Mouse (Mus musculus): Measurements from ENCODE around the gene Zbtb34.
A peak's percentile ranks its signal among the peaks of the same experiment; 100 is the strongest.

Zbtb34 gene

GRCm38 (mm10) chr2:33430771-33431699 is at the start of gene Zbtb34:
Gene Zbtb34 (minus strand): TSS chr2:33431324.
- peak; percentile 72 for DNase-seq (ENCODE audit: low spot score)

- DNase-seq (ENCODE audit: low spot score) = no peak
Measured at GRCm38 (mm10) chr2:33477961-33478755, 47.0 kb upstream of the Zbtb34 start.

GRCm38 (mm10) chr2:33475961-33476360 is 44.8 kb upstream of the Zbtb34 start:
- DNase-seq (ENCODE audit: low spot score) = no peak

GRCm38 (mm10) chr2:33468466-33469097 is 37.5 kb upstream of the Zbtb34 start, which contains the start of gene Zbtb43:
Gene Zbtb43 (minus strand): TSS chr2:33468559.
- DNase-seq (ENCODE audit: low spot score) = peak; percentile 92

GRCm38 (mm10) chr2:33467546-33468465 is 36.7 kb upstream of the Zbtb34 start:
- DNase-seq (ENCODE audit: low spot score) = peak; percentile 25

- DNase-seq (ENCODE audit: low spot score) = no peak
Measured at GRCm38 (mm10) chr2:33465966-33466365, 34.8 kb upstream of the Zbtb34 start.

- DNase-seq (ENCODE audit: low spot score) = no peak
Measured at GRCm38 (mm10) chr2:33465215-33465614, 34.1 kb upstream of the Zbtb34 start.

- no peak for DNase-seq (ENCODE audit: low spot score)
Measured at GRCm38 (mm10) chr2:33462066-33462465, 30.9 kb upstream of the Zbtb34 start.

- no peak for DNase-seq (ENCODE audit: low spot score)
Measured at GRCm38 (mm10) chr2:33461066-33461465, 29.9 kb upstream of the Zbtb34 start.

GRCm38 (mm10) chr2:33459660-33460059 is 28.5 kb upstream of the Zbtb34 start:
- no peak for DNase-seq (ENCODE audit: low spot score)

- no peak for DNase-seq (ENCODE audit: low spot score)
Measured at GRCm38 (mm10) chr2:33456696-33457095, 25.6 kb upstream of the Zbtb34 start.

GRCm38 (mm10) chr2:33456242-33456641 is 25.1 kb upstream of the Zbtb34 start:
- DNase-seq (ENCODE audit: low spot score) = no peak

GRCm38 (mm10) chr2:33455350-33455749 is 24.2 kb upstream of the Zbtb34 start:
- DNase-seq (ENCODE audit: low spot score) = no peak

GRCm38 (mm10) chr2:33454816-33455215 is 23.7 kb upstream of the Zbtb34 start:
- no peak for DNase-seq (ENCODE audit: low spot score)

GRCm38 (mm10) chr2:33453476-33453875 is 22.4 kb upstream of the Zbtb34 start:
- no peak for DNase-seq (ENCODE audit: low spot score)

- DNase-seq (ENCODE audit: low spot score) = no peak
Measured at GRCm38 (mm10) chr2:33452721-33453120, 21.6 kb upstream of the Zbtb34 start.

GRCm38 (mm10) chr2:33452140-33452539 is 21.0 kb upstream of the Zbtb34 start:
- no peak for DNase-seq (ENCODE audit: low spot score)

GRCm38 (mm10) chr2:33451038-33451978 is 20.2 kb upstream of the Zbtb34 start:
- DNase-seq (ENCODE audit: low spot score) = no peak

GRCm38 (mm10) chr2:33449119-33449873 is 18.2 kb upstream of the Zbtb34 start:
- no peak for DNase-seq (ENCODE audit: low spot score)

Measured in urinary bladder, postnatal 25 days (tissue).